Mouse (Mus musculus): Measurements from ENCODE around the gene Tns1. TPM values are rescaled to one million over a fixed set of nuclear protein-coding genes. Genes with fewer than 3 reads are reported as not detected.

Tns1 gene
- polyA plus RNA-seq, 1 experiment = 118 TPM

- Histone ChIP-seq H3K4me3 (ENCODE audit: insufficient read depth, poor library complexity, severe bottlenecking) (no peak overlapping the region), H3K79me3 (ENCODE audit: low read depth) (peaks cover 25% of the 10 kb centered on the region), H3K36me3 (ENCODE audit: control insufficient read depth, insufficient read depth) (no peaks in the 10 kb centered on the region), H3ac (ENCODE audit: control insufficient read depth, insufficient read length, low read depth) (no peak overlapping the region), H3K79me2 (ENCODE audit: control insufficient read depth, insufficient read depth) (peaks cover 72% of the 10 kb centered on the region), H3K27me3 (ENCODE audit: control insufficient read depth, insufficient read depth, insufficient read length) (no peaks in the 10 kb centered on the region)
- TF ChIP-seq MYOD1 (IDR thresholded peaks at IDR 0.05; ENCODE audit: control insufficient read depth, insufficient read length, low read depth) = peak; percentile 47
- no peak for TF ChIP-seq CEBPB (IDR thresholded peaks at IDR 0.05; ENCODE audit: low read depth)
These were observed 98.5 kb downstream of the Tns1 start for GRCm38 (mm10) chr1:74025651-74026226.

GRCm38 (mm10) chr1:74025227-74025626 is 99.0 kb downstream of the Tns1 start:
- H3K36me3 ChIP-seq (ENCODE audit: control insufficient read depth, insufficient read depth) = no peaks in the 10 kb centered on the region
- TF ChIP-seq CTCF (IDR thresholded peaks at IDR 0.05; ENCODE audit: control insufficient read depth, insufficient read depth, insufficient read length) (no peak), MAX (IDR thresholded peaks at IDR 0.05) (no peak)
- no peak overlapping the region for H3K4me3 ChIP-seq (ENCODE audit: insufficient read depth, poor library complexity, severe bottlenecking)
- peaks cover 72% of the 10 kb centered on the region for H3K79me2 ChIP-seq (ENCODE audit: control insufficient read depth, insufficient read depth)
- H3ac ChIP-seq (ENCODE audit: control insufficient read depth, insufficient read length, low read depth) = no peak overlapping the region
- no peaks in the 10 kb centered on the region for H3K27me3 ChIP-seq (ENCODE audit: control insufficient read depth, insufficient read depth, insufficient read length)
- peaks cover 25% of the 10 kb centered on the region for H3K79me3 ChIP-seq (ENCODE audit: low read depth)

DNA sequence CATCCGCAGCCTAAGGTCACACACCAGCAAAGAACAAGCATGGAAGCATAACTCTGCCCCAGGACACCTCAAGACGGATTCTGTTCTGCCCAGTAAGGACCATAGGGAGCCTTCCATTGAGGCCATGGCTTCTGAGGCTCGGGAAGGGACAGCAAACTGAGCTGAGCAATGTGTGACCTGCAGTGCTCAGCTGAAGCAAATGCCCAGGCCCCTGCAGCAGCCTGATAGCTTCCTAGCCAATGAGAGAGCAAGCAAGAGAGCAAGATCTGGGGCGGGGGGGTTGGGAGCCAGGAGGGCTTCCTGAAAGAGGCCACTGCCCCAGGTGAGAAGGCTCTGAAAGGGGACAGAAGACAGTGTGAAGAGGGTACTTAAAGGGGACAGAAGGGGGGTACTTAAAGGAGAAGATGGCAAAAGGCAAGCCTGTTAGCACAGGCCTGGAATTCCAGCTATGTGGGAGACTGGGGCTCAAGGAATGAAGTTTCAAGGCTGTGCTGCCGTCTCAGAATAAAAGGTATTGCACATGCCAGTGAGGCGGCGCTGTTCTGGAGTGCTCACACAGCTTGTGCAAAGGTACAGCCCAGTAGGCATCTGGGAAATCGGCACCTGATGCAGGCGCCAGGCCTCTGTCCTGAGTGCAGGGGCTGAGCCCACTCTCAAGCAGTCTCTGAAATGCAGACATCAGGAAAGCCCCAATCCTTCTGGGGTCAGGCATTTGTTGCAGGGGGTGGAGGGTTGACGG is 99.6 kb downstream of the Tns1 start:
- TF ChIP-seq USF1 (IDR thresholded peaks at IDR 0.05; ENCODE audit: low read depth) = no peak
- no peak for TF ChIP-seq MYOD1 (IDR thresholded peaks at IDR 0.05; ENCODE audit: control insufficient read depth, insufficient read length, low read depth)
- no peak for TF ChIP-seq MYOG (IDR thresholded peaks at IDR 0.05; ENCODE audit: control insufficient read depth, extremely low read depth, insufficient read length)
- TF ChIP-seq CTCF (IDR thresholded peaks at IDR 0.05; ENCODE audit: control insufficient read depth, insufficient read depth, insufficient read length) = no peak
- TF ChIP-seq CEBPB (IDR thresholded peaks at IDR 0.05; ENCODE audit: low read depth) = no peak
- TF ChIP-seq MAX (IDR thresholded peaks at IDR 0.05) = no peak
- TF ChIP-seq FOSL1 (IDR thresholded peaks at IDR 0.05; ENCODE audit: insufficient read depth, low read length, poor library complexity, severe bottlenecking) = no peak
- H3K79me2 ChIP-seq (ENCODE audit: control insufficient read depth, insufficient read depth) = peaks cover 71% of the 10 kb centered on the region
- H3K27me3 ChIP-seq (ENCODE audit: control insufficient read depth, insufficient read depth, insufficient read length) = no peaks in the 10 kb centered on the region
- H3K36me3 ChIP-seq (ENCODE audit: control insufficient read depth, insufficient read depth) = no peaks in the 10 kb centered on the region
- H3K4me3 ChIP-seq (ENCODE audit: insufficient read depth, poor library complexity, severe bottlenecking) = no peak overlapping the region
- peaks cover 25% of the 10 kb centered on the region for H3K79me3 ChIP-seq (ENCODE audit: low read depth)
- no peak overlapping the region for H3ac ChIP-seq (ENCODE audit: control insufficient read depth, insufficient read length, low read depth)

DNA sequence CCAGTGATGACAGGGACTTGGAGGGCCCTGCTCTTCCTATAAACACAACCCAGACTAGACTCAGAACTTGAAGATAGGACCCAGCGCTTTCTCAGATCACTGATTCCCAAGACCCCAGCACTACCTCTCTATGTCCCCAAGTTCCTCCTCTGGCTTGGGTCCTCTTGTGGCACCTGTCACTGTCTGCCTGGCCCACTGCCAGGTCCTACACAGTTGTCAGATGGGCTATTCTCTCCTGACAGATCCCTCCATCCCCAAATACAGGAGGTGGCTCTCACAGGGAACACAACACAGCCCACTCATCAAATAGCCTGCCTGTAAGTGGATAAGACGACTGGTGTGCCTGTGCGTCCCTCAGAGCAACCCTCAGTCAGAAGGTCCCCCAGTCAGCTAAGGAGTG is 101.3 kb downstream of the Tns1 start:
- Histone ChIP-seq H3K36me3 (ENCODE audit: control insufficient read depth, insufficient read depth) (no peaks in the 10 kb centered on the region), H3K79me2 (ENCODE audit: control insufficient read depth, insufficient read depth) (peaks cover 79% of the 10 kb centered on the region), H3K27me3 (ENCODE audit: control insufficient read depth, insufficient read depth, insufficient read length) (no peaks in the 10 kb centered on the region), H3K79me3 (ENCODE audit: low read depth) (peaks cover 30% of the 10 kb centered on the region), H3K4me3 (ENCODE audit: insufficient read depth, poor library complexity, severe bottlenecking) (no peak overlapping the region), H3ac (ENCODE audit: control insufficient read depth, insufficient read length, low read depth) (no peak overlapping the region)
- TF ChIP-seq MYOD1 (IDR thresholded peaks at IDR 0.05; ENCODE audit: control insufficient read depth, insufficient read length, low read depth) (no peak), USF1 (IDR thresholded peaks at IDR 0.05; ENCODE audit: low read depth) (no peak), MYOG (IDR thresholded peaks at IDR 0.05; ENCODE audit: control insufficient read depth, extremely low read depth, insufficient read length) (no peak), MAX (IDR thresholded peaks at IDR 0.05) (no peak), CEBPB (IDR thresholded peaks at IDR 0.05; ENCODE audit: low read depth) (no peak), CTCF (IDR thresholded peaks at IDR 0.05; ENCODE audit: control insufficient read depth, insufficient read depth, insufficient read length) (no peak), FOSL1 (IDR thresholded peaks at IDR 0.05; ENCODE audit: insufficient read depth, low read length, poor library complexity, severe bottlenecking) (no peak)

DNA sequence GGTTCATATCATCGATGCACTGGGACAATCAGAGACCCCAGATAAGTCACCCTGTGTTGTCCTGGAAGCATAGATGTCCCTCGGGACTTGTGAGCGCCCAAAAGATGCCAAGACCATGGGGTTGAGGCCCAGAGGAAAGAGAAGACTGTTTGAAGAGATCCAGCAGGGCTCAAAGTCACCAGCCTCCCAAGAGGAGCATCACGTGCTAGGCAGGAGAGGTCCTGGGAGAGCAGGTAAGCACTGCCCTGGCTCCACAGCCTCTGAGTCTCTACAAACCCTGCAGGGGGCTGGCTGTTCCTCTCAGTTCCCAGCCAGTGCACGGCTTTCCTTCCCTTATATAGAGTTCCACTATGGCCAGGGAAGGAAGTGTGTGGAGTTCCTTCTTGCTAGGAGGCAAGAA is 101.7 kb downstream of the Tns1 start:
- Histone ChIP-seq H3K4me3 (ENCODE audit: insufficient read depth, poor library complexity, severe bottlenecking) (no peak overlapping the region), H3K79me3 (ENCODE audit: low read depth) (peaks cover 30% of the 10 kb centered on the region), H3K79me2 (ENCODE audit: control insufficient read depth, insufficient read depth) (peaks cover 84% of the 10 kb centered on the region), H3K27me3 (ENCODE audit: control insufficient read depth, insufficient read depth, insufficient read length) (no peaks in the 10 kb centered on the region), H3ac (ENCODE audit: control insufficient read depth, insufficient read length, low read depth) (no peak overlapping the region), H3K36me3 (ENCODE audit: control insufficient read depth, insufficient read depth) (no peaks in the 10 kb centered on the region)
- TF ChIP-seq FOSL1 (IDR thresholded peaks at IDR 0.05; ENCODE audit: insufficient read depth, low read length, poor library complexity, severe bottlenecking) (no peak), USF1 (IDR thresholded peaks at IDR 0.05; ENCODE audit: low read depth) (no peak), CTCF (IDR thresholded peaks at IDR 0.05; ENCODE audit: control insufficient read depth, insufficient read depth, insufficient read length) (no peak), MYOD1 (IDR thresholded peaks at IDR 0.05; ENCODE audit: control insufficient read depth, insufficient read length, low read depth) (no peak), MAX (IDR thresholded peaks at IDR 0.05) (no peak), CEBPB (IDR thresholded peaks at IDR 0.05; ENCODE audit: low read depth) (no peak), MYOG (IDR thresholded peaks at IDR 0.05; ENCODE audit: control insufficient read depth, extremely low read depth, insufficient read length) (no peak)

DNA sequence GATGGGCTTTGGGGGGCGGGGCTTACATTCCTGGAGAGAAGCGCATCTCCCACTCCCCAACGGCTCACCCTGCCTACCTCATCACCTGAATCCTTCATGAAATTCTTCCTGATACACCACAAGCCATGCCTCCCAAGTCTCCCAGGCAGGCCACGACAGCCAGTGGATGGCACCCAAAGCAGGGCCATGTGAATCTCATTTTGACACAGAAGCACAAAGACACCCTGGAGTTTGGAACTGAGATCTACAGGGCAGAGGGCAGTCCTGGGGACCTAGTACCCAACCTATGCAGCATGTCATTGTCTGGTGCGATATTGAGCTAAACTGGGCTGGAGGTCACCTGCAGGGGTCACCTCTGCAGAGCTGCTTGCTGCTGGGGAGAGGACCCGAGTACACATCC is 104.0 kb downstream of the Tns1 start:
- no peaks in the 10 kb centered on the region for H3K27me3 ChIP-seq (ENCODE audit: control insufficient read depth, insufficient read depth, insufficient read length)
- peaks cover 24% of the 10 kb centered on the region for H3K79me3 ChIP-seq (ENCODE audit: low read depth)

More for the DNA sequence above, 104.0 kb downstream of the Tns1 start:
- H3K79me2 ChIP-seq (ENCODE audit: control insufficient read depth, insufficient read depth) = peaks cover 79% of the 10 kb centered on the region
- TF ChIP-seq MAX (IDR thresholded peaks at IDR 0.05) = no peak
- TF ChIP-seq MYOG (IDR thresholded peaks at IDR 0.05; ENCODE audit: control insufficient read depth, extremely low read depth, insufficient read length) = no peak
- TF ChIP-seq FOSL1 (IDR thresholded peaks at IDR 0.05; ENCODE audit: insufficient read depth, low read length, poor library complexity, severe bottlenecking) = no peak
- TF ChIP-seq USF1 (IDR thresholded peaks at IDR 0.05; ENCODE audit: low read depth) = no peak
- TF ChIP-seq CTCF (IDR thresholded peaks at IDR 0.05; ENCODE audit: control insufficient read depth, insufficient read depth, insufficient read length) = no peak
- TF ChIP-seq MYOD1 (IDR thresholded peaks at IDR 0.05; ENCODE audit: control insufficient read depth, insufficient read length, low read depth) = no peak
- TF ChIP-seq CEBPB (IDR thresholded peaks at IDR 0.05; ENCODE audit: low read depth) = no peak
- H3K36me3 ChIP-seq (ENCODE audit: control insufficient read depth, insufficient read depth) = no peaks in the 10 kb centered on the region
- no peak overlapping the region for H3ac ChIP-seq (ENCODE audit: control insufficient read depth, insufficient read length, low read depth)
- H3K4me3 ChIP-seq (ENCODE audit: insufficient read depth, poor library complexity, severe bottlenecking) = no peak overlapping the region

Data from C2C12 (cell line).